Mouse (Mus musculus) forebrain, embryonic 11.5 days (tissue): Measurements from ENCODE around the gene Prdx5. TPM values are rescaled to one million over a fixed set of nuclear protein-coding genes. Genes with fewer than 3 reads are reported as not detected.

ENCODE experiments used
- ATAC-seq: fragments of 200-750 bp; cut with Nextera tagmentation; replicated peaks from 2 replicates; pipeline ENCODE4 v1.8.0; 2017; ENCODE audit warnings: moderate TSS enrichment; ENCODE audit not compliant: low FRiP score
- DNase-seq: peaks from one replicate; pipeline ENCODE4 v3.0.0-alpha.2; 2017; ENCODE audit warnings: low spot score
- H3K27ac ChIP-seq: fragments of 300-500 bp; sonication (generic); 2 replicates; pipeline ENCODE4 v1.5.1; 2014; ENCODE audit warnings: low read depth, low read length
- H3K27me3 ChIP-seq: fragments of 300-500 bp; sonication (generic); 2 replicates; pipeline ENCODE4 v1.6.1; 2014; ENCODE audit warnings: mild to moderate bottlenecking, low read length, mixed read lengths; ENCODE audit not compliant: control insufficient read depth, insufficient read depth
- H3K36me3 ChIP-seq: fragments of 300-500 bp; sonication (generic); 2 replicates; pipeline ENCODE4 v1.6.1; 2014; ENCODE audit warnings: mild to moderate bottlenecking, low read length, moderate library complexity, mixed read lengths; ENCODE audit not compliant: control insufficient read depth, insufficient read depth
- H3K4me1 ChIP-seq: fragments of 300-500 bp; sonication (generic); replicated peaks from 2 replicates; pipeline ENCODE4 v1.6.1; 2014; ENCODE audit warnings: low read length, mixed read lengths; ENCODE audit not compliant: control insufficient read depth, insufficient read depth
- H3K4me2 ChIP-seq: fragments of 300-500 bp; sonication (generic); 2 replicates; pipeline ENCODE4 v1.6.1; 2014; ENCODE audit warnings: low read depth, mild to moderate bottlenecking, low read length, moderate library complexity, mixed read lengths; ENCODE audit not compliant: severe bottlenecking
- H3K4me3 ChIP-seq: fragments of 300-500 bp; sonication (generic); 2 replicates; pipeline ENCODE4 v1.5.1; 2014; ENCODE audit warnings: low read depth, low read length
- H3K9ac ChIP-seq: fragments of 300-500 bp; sonication (generic); 2 replicates; pipeline ENCODE4 v1.6.1; 2014; ENCODE audit warnings: low read length
- H3K9me3 ChIP-seq: fragments of 300-500 bp; sonication (generic); 2 replicates; pipeline ENCODE4 v1.6.1; 2016; ENCODE audit warnings: low read length, mixed read lengths; ENCODE audit not compliant: control insufficient read depth
- WGBS: fragments of 180-500 bp; shearing (Covaris S2); extraction: QIAGEN DNeasy Blood & Tissue Kit; methylation state at CpG from one replicate; pipeline ENCODE4 v1.1.7; 2014; 5-methylcytosine and 5-hydroxymethylcytosine counted together
- polyA plus RNA-seq: library from polyadenylated mRNA; unstranded; fragments of >200 nt; fragmentation: Nextera tagmentation; extraction: Ambion mirVana; gene quantifications from 2 replicates; pipeline ENCODE4 v1.2.1, GENCODE M21; 2014

Prdx5 gene
- polyA plus RNA-seq, 1 experiment from 2014 or later = 105 TPM

GRCm38 (mm10) chr19:6932018-6932417, 22.1 kb upstream of the Prdx5 start:
- Histone ChIP-seq H3K36me3 (no peaks in the 10 kb centered on the region), H3K27ac (no peak overlapping the region), H3K9ac (no peak overlapping the region), H3K27me3 (peaks cover 74% of the 10 kb centered on the region), H3K4me3 (no peak overlapping the region), H3K9me3 (no peaks in the 10 kb centered on the region), H3K4me1 (peaks cover 10% of the 10 kb centered on the region; the same call in 1 of the 2 replicates), H3K4me2 (no peak overlapping the region)
- ATAC-seq (no peak), DNase-seq (no peak)
- 50% methylated on average over 1 of the region's 1 CpGs for WGBS

- no peaks in the 10 kb centered on the region for H3K9me3 ChIP-seq
- peaks cover 10% of the 10 kb centered on the region; the same call in 1 of the 2 replicates for H3K4me1 ChIP-seq
- H3K27me3 ChIP-seq = peaks cover 81% of the 10 kb centered on the region
- H3K27ac ChIP-seq = no peak overlapping the region
- no peak for ATAC-seq
- H3K36me3 ChIP-seq = no peaks in the 10 kb centered on the region
- H3K4me2 ChIP-seq = no peak overlapping the region
- DNase-seq = no peak
- no peak overlapping the region for H3K4me3 ChIP-seq
- 0% methylated on average over 2 of the region's 2 CpGs for WGBS
- H3K9ac ChIP-seq = no peak overlapping the region
Measured at GRCm38 (mm10) chr19:6931002-6931401, 21.1 kb upstream of the Prdx5 start.

GRCm38 (mm10) chr19:6928080-6928479, 18.2 kb upstream of the Prdx5 start:
- H3K36me3 ChIP-seq = no peaks in the 10 kb centered on the region

GRCm38 (mm10) chr19:6926559-6927255, 16.8 kb upstream of the Prdx5 start:
- Histone ChIP-seq H3K9ac (no peak overlapping the region), H3K27ac (no peak overlapping the region), H3K4me1 (peaks cover 11% of the 10 kb centered on the region; the same call in 1 of the 2 replicates), H3K4me3 (peak overlapping the region; percentile 9; the same call in 1 of the 2 replicates), H3K27me3 (peaks cover 73% of the 10 kb centered on the region), H3K9me3 (no peaks in the 10 kb centered on the region), H3K4me2 (peak overlapping the region; percentile 5; the same call in 1 of the 2 replicates), H3K36me3 (no peaks in the 10 kb centered on the region)
- WGBS = 9% methylated on average over 26 of the region's 26 CpGs
- ATAC-seq = no peak
- DNase-seq = peak; percentile 74

More at GRCm38 (mm10) chr19:6928080-6928479, 18.2 kb upstream of the Prdx5 start:
- H3K9me3 ChIP-seq = no peaks in the 10 kb centered on the region
- H3K4me1 ChIP-seq = peaks cover 7% of the 10 kb centered on the region; the same call in 1 of the 2 replicates
- no peak for ATAC-seq
- 11% methylated on average over 9 of the region's 9 CpGs for WGBS
- DNase-seq = no peak
- peaks cover 80% of the 10 kb centered on the region for H3K27me3 ChIP-seq
- H3K9ac ChIP-seq = no peak overlapping the region
- no peak overlapping the region for H3K4me3 ChIP-seq
- no peak overlapping the region for H3K27ac ChIP-seq
- H3K4me2 ChIP-seq = no peak overlapping the region

GRCm38 (mm10) chr19:6925611-6926329, 15.9 kb upstream of the Prdx5 start:
- peaks cover 12% of the 10 kb centered on the region; the same call in 1 of the 2 replicates for H3K4me1 ChIP-seq
- H3K27ac ChIP-seq = no peak overlapping the region
- no peak for ATAC-seq
- no peak overlapping the region for H3K4me2 ChIP-seq
- 6% methylated on average over 40 of the region's 40 CpGs for WGBS
- no peak overlapping the region for H3K9ac ChIP-seq
- H3K4me3 ChIP-seq = peak overlapping the region; percentile 9; the same call in 1 of the 2 replicates
- no peaks in the 10 kb centered on the region for H3K36me3 ChIP-seq
- no peaks in the 10 kb centered on the region for H3K9me3 ChIP-seq
- H3K27me3 ChIP-seq = peaks cover 64% of the 10 kb centered on the region
- no peak for DNase-seq

- Histone ChIP-seq H3K9ac (no peak within 1 kb of the TSS), H3K36me3 (no peaks in the 10 kb centered on the region), H3K27ac (no peak within 1 kb of the TSS), H3K27me3 (peaks cover 62% of the 10 kb centered on the region), H3K4me1 (peaks cover 17% of the 10 kb centered on the region; the same call in 1 of the 2 replicates), H3K4me3 (peak within 1 kb of the TSS; percentile 9; the same call in 1 of the 2 replicates), H3K9me3 (no peaks in the 10 kb centered on the region), H3K4me2 (0 out of 2 replicates have a peak within 1 kb of the TSS, but pooled peaks have one; percentile 15)
- DNase-seq = no peak
- no peak for ATAC-seq
- WGBS = 3% methylated on average over 9 of the region's 9 CpGs
Measured at GRCm38 (mm10) chr19:6925307-6925573, 15.3 kb upstream of the Prdx5 start, which contains the start of gene Catsperz. Catsperz (minus strand) TSS chr19:6925380.

GRCm38 (mm10) chr19:6924461-6925306, 14.8 kb upstream of the Prdx5 start:
- peak overlapping the region; percentile 5; the same call in 1 of the 2 replicates for H3K4me3 ChIP-seq

More at GRCm38 (mm10) chr19:6924461-6925306, 14.8 kb upstream of the Prdx5 start:
- Histone ChIP-seq H3K4me1 (peaks cover 21% of the 10 kb centered on the region; the same call in 1 of the 2 replicates), H3K36me3 (no peaks in the 10 kb centered on the region), H3K27me3 (peaks cover 60% of the 10 kb centered on the region), H3K27ac (no peak overlapping the region), H3K4me2 (0 out of 2 replicates have a peak overlapping the region, but pooled peaks have one; percentile 15), H3K9ac (no peak overlapping the region), H3K9me3 (no peaks in the 10 kb centered on the region)
- DNase-seq (peak; percentile 88), ATAC-seq (no peak)
- 4% methylated on average over 39 of the region's 39 CpGs for WGBS
